Mouse (Mus musculus): Measurements from ENCODE around the gene Gm9922. TPM values are rescaled to one million over a fixed set of nuclear protein-coding genes. Genes with fewer than 3 reads are reported as not detected.

Gene Gm9922
- 0.96 and 2.3 TPM in 2 replicates for polyA plus RNA-seq (2015; fragmentation: Nextera tagmentation; extraction: Ambion mirVana)

DNA sequence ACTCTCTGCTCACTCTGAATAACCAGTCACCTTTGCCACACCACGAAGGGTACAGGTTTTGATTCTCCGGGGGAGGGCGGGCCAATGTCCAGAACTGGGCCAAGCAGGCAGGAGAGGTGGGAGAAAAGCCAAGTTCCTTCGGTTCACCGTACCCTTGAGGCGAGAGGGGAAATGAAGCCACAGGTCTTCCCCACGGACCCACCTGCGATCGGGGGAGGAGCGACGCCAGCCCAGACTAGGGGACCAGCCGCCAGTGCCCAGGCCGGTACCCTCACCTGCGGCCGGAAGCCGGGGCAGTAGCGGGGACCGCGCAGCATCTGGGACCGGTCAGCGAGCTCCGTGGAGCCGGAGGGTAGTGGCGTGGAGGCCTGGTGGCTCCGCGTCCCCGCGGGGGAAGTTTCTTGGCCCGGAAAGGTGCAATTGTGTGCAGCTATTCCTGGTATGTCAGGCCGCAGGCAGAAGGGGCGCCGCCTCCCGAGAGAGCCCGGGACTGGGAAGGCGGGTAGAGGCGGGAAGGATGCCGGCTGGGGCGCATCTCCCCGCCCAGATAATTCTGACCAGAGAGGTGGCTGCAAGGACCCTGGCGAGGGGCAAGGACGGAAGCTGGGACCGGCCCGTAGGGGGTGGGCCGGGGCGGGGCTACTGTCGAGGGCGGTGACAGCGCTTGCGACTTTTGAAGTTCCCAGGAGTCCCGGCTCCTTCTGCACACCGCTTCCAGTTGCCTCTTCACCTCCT, at the start of gene Gm9922, which contains the start of gene Lmo7:
TSS of gene Gm9922 (minus strand) at position 578 of the 735 bp plus-strand sequence.
TSS of gene Lmo7 (plus strand) at position 721 of the 735 bp plus-strand sequence.
- peak within 1 kb of the TSS; percentile 76 for H3K4me3 ChIP-seq (ENCODE audit: low read length)
- no peaks in the 10 kb centered on the region for H3K36me3 ChIP-seq (ENCODE audit: control insufficient read depth, insufficient read depth, low read length)
- under 1% methylated on average over 51 of the region's 51 CpGs for WGBS
- H3K9ac ChIP-seq (ENCODE audit: low read length): peak within 1 kb of the TSS; percentile 79
- peaks cover 9% of the 10 kb centered on the region; the same call in 1 of the 2 replicates for H3K4me1 ChIP-seq (replicated peaks; ENCODE audit: control insufficient read depth, insufficient read depth, low read length)
- peak; percentile 95 for ATAC-seq (ENCODE audit: low read depth)
- peaks cover 8% of the 10 kb centered on the region; the same call in 1 of the 2 replicates for H3K27me3 ChIP-seq (ENCODE audit: control insufficient read depth, insufficient read depth, low read depth, low read length)
- H3K4me2 ChIP-seq (ENCODE audit: low read depth, low read length): peak within 1 kb of the TSS; percentile 98
- H3K27ac ChIP-seq (ENCODE audit: low read length): peak within 1 kb of the TSS; percentile 49
- no peaks in the 10 kb centered on the region for H3K9me3 ChIP-seq (ENCODE audit: control insufficient read depth, low read length)

GRCm38 (mm10) chr14:101778426-101778825, 48.8 kb upstream of the Gm9922 start:
- H3K27ac ChIP-seq (ENCODE audit: low read length): no peak overlapping the region
- 93% methylated on average over 3 of the region's 3 CpGs for WGBS
- H3K36me3 ChIP-seq (ENCODE audit: control insufficient read depth, insufficient read depth, low read length): no peaks in the 10 kb centered on the region
- no peaks in the 10 kb centered on the region for H3K9me3 ChIP-seq (ENCODE audit: control insufficient read depth, low read length)
- no peak overlapping the region for H3K4me2 ChIP-seq (ENCODE audit: low read depth, low read length)
- H3K27me3 ChIP-seq (ENCODE audit: control insufficient read depth, insufficient read depth, low read depth, low read length): no peaks in the 10 kb centered on the region
- ATAC-seq (ENCODE audit: low read depth): no peak
- no peak overlapping the region for H3K9ac ChIP-seq (ENCODE audit: low read length)
- no peaks in the 10 kb centered on the region for H3K4me1 ChIP-seq (replicated peaks; ENCODE audit: control insufficient read depth, insufficient read depth, low read length)
- no peak overlapping the region for H3K4me3 ChIP-seq (ENCODE audit: low read length)

DNA sequence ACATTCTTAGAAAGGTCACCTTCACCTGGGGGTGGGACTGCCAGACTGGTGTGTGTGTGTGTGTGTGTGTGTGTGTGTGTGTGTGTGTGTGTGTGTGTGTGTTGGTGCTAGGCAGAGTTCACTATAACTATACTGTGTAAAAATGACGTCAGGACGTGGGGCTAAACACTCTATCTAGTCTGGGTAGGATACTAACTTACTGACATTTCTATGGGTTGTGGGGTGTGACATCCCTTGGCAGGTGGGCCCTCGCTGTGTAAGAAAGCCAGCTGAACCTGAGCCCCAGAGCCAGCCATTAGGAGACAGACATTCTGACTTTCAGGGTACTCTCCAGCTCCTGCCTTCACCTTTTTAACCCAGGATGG, 47.5 kb upstream of the Gm9922 start:
- H3K27ac ChIP-seq (ENCODE audit: low read length): no peak overlapping the region
- H3K9ac ChIP-seq (ENCODE audit: low read length): no peak overlapping the region
- no peaks in the 10 kb centered on the region for H3K36me3 ChIP-seq (ENCODE audit: control insufficient read depth, insufficient read depth, low read length)
- H3K4me2 ChIP-seq (ENCODE audit: low read depth, low read length): no peak overlapping the region
- no peak overlapping the region for H3K4me3 ChIP-seq (ENCODE audit: low read length)
- 65% methylated on average over 3 of the region's 3 CpGs for WGBS
- H3K9me3 ChIP-seq (ENCODE audit: control insufficient read depth, low read length): no peaks in the 10 kb centered on the region
- peak; percentile 5; the same call in 1 of the 2 replicates for ATAC-seq (ENCODE audit: low read depth)
- H3K27me3 ChIP-seq (ENCODE audit: control insufficient read depth, insufficient read depth, low read depth, low read length): no peaks in the 10 kb centered on the region
- no peaks in the 10 kb centered on the region for H3K4me1 ChIP-seq (replicated peaks; ENCODE audit: control insufficient read depth, insufficient read depth, low read length)

- Histone ChIP-seq H3K4me1 (replicated peaks; ENCODE audit: control insufficient read depth, insufficient read depth, low read length) (no peaks in the 10 kb centered on the region), H3K36me3 (ENCODE audit: control insufficient read depth, insufficient read depth, low read length) (no peaks in the 10 kb centered on the region), H3K9ac (ENCODE audit: low read length) (no peak overlapping the region), H3K27ac (ENCODE audit: low read length) (no peak overlapping the region), H3K27me3 (ENCODE audit: control insufficient read depth, insufficient read depth, low read depth, low read length) (no peaks in the 10 kb centered on the region), H3K4me3 (ENCODE audit: low read length) (no peak overlapping the region), H3K9me3 (ENCODE audit: control insufficient read depth, low read length) (no peaks in the 10 kb centered on the region), H3K4me2 (ENCODE audit: low read depth, low read length) (no peak overlapping the region)
- 31% methylated on average over 4 of the region's 4 CpGs for WGBS
- no peak for ATAC-seq (ENCODE audit: low read depth)
Observed at GRCm38 (mm10) chr14:101776296-101777128, 46.9 kb upstream of the Gm9922 start.

GRCm38 (mm10) chr14:101774631-101775030, 45.0 kb upstream of the Gm9922 start:
- no peak overlapping the region for H3K4me2 ChIP-seq (ENCODE audit: low read depth, low read length)
- H3K9ac ChIP-seq (ENCODE audit: low read length): no peak overlapping the region
- no peaks in the 10 kb centered on the region for H3K36me3 ChIP-seq (ENCODE audit: control insufficient read depth, insufficient read depth, low read length)
- no peaks in the 10 kb centered on the region for H3K27me3 ChIP-seq (ENCODE audit: control insufficient read depth, insufficient read depth, low read depth, low read length)
- no peak overlapping the region for H3K27ac ChIP-seq (ENCODE audit: low read length)
- no peak overlapping the region for H3K4me3 ChIP-seq (ENCODE audit: low read length)
- H3K4me1 ChIP-seq (replicated peaks; ENCODE audit: control insufficient read depth, insufficient read depth, low read length): no peaks in the 10 kb centered on the region
- WGBS: 41% methylated on average over 4 of the region's 4 CpGs
- no peak for ATAC-seq (ENCODE audit: low read depth)
- no peaks in the 10 kb centered on the region for H3K9me3 ChIP-seq (ENCODE audit: control insufficient read depth, low read length)

- Histone ChIP-seq H3K27me3 (ENCODE audit: control insufficient read depth, insufficient read depth, low read depth, low read length) (no peaks in the 10 kb centered on the region), H3K4me3 (ENCODE audit: low read length) (no peak overlapping the region), H3K9ac (ENCODE audit: low read length) (no peak overlapping the region), H3K4me2 (ENCODE audit: low read depth, low read length) (no peak overlapping the region), H3K4me1 (replicated peaks; ENCODE audit: control insufficient read depth, insufficient read depth, low read length) (no peaks in the 10 kb centered on the region), H3K9me3 (ENCODE audit: control insufficient read depth, low read length) (no peaks in the 10 kb centered on the region), H3K36me3 (ENCODE audit: control insufficient read depth, insufficient read depth, low read length) (no peaks in the 10 kb centered on the region), H3K27ac (ENCODE audit: low read length) (no peak overlapping the region)
- WGBS: 86% methylated on average over 6 of the region's 6 CpGs
- no peak for ATAC-seq (ENCODE audit: low read depth)
Observed at GRCm38 (mm10) chr14:101771756-101772155, 42.1 kb upstream of the Gm9922 start.

DNA sequence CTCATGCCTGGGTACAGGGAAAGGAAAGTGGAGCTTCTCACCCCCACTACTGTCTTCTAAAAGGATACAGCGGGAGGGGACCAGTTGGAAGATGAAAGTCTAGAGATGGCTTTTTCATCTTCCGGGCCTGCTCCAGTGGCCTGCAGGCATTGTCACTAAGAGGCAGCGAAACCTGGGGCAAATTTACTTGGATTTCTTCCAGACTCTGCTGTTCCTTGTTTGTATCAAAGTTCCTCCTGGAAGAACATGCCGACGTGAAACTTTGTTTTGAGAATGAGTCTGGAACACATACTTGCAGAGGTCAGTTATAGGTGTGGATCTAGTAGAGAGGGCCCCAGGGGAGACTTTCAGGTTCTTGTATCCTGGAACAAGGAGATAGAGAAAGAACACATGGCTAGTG, 41.7 kb upstream of the Gm9922 start:
- no peaks in the 10 kb centered on the region for H3K4me1 ChIP-seq (replicated peaks; ENCODE audit: control insufficient read depth, insufficient read depth, low read length)
- no peaks in the 10 kb centered on the region for H3K27me3 ChIP-seq (ENCODE audit: control insufficient read depth, insufficient read depth, low read depth, low read length)
- no peaks in the 10 kb centered on the region for H3K36me3 ChIP-seq (ENCODE audit: control insufficient read depth, insufficient read depth, low read length)
- H3K27ac ChIP-seq (ENCODE audit: low read length): no peak overlapping the region
- H3K9ac ChIP-seq (ENCODE audit: low read length): no peak overlapping the region
- no peak overlapping the region for H3K4me2 ChIP-seq (ENCODE audit: low read depth, low read length)
- WGBS: 77% methylated on average over 5 of the region's 5 CpGs
- no peaks in the 10 kb centered on the region for H3K9me3 ChIP-seq (ENCODE audit: control insufficient read depth, low read length)
- H3K4me3 ChIP-seq (ENCODE audit: low read length): no peak overlapping the region
- ATAC-seq (ENCODE audit: low read depth): no peak

DNA sequence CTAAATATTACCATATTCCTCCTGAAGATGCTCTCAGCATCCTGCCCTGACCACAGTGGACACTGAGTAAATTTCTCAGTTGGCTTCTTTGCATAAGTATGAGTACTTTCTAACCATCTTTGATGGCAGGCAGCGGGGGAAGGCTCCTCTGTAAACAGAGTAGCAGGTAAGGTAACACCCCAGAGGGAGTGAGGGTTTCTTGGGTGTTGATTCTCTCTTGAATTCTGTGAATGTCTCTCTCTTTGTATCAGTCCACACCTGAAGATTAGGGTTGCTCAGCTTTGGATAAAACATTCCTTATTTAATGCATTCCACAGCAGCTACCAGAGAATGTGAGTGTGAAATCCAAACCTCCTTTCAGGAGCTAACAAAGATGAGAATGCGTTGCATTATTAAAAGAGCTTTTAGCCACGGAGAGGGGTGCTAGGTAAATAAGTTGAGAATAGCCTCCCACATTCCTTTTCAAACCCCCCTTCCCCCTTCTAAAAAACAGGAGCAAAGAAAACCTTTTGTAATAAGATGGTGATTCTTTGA, 34.2 kb upstream of the Gm9922 start:
- H3K9ac ChIP-seq (ENCODE audit: low read length): no peak overlapping the region
- H3K36me3 ChIP-seq (ENCODE audit: control insufficient read depth, insufficient read depth, low read length): no peaks in the 10 kb centered on the region
- no peak overlapping the region for H3K4me2 ChIP-seq (ENCODE audit: low read depth, low read length)
- no peaks in the 10 kb centered on the region for H3K27me3 ChIP-seq (ENCODE audit: control insufficient read depth, insufficient read depth, low read depth, low read length)
- no peak overlapping the region for H3K4me3 ChIP-seq (ENCODE audit: low read length)
- no peaks in the 10 kb centered on the region; the same call in 1 of the 2 replicates for H3K4me1 ChIP-seq (replicated peaks; ENCODE audit: control insufficient read depth, insufficient read depth, low read length)
- H3K9me3 ChIP-seq (ENCODE audit: control insufficient read depth, low read length): no peaks in the 10 kb centered on the region
- ATAC-seq (ENCODE audit: low read depth): no peak
- no peak overlapping the region for H3K27ac ChIP-seq (ENCODE audit: low read length)
- WGBS: 24% methylated on average over 3 of the region's 3 CpGs

DNA sequence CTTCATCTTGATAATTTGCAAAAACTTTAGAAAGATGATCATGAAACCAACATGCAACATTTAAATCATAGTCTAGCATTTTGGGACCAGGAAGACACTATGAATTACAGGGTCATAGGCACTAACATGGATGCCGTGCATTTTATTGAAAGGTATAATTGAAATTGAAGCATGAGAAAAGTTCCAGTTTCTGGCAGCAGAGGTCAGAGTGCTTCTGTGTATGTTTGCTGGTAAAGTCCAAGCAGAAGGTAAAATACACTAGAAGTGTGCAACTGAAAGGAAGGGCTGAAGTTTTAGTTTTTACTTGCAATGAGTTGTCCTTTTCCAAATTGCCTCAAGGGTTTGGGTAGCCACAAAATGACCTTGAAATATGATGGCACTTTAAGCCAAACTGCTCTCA, 32.7 kb upstream of the Gm9922 start:
- Histone ChIP-seq H3K27ac (ENCODE audit: low read length) (no peak overlapping the region), H3K4me2 (ENCODE audit: low read depth, low read length) (no peak overlapping the region), H3K36me3 (ENCODE audit: control insufficient read depth, insufficient read depth, low read length) (no peaks in the 10 kb centered on the region), H3K27me3 (ENCODE audit: control insufficient read depth, insufficient read depth, low read depth, low read length) (no peaks in the 10 kb centered on the region), H3K4me3 (ENCODE audit: low read length) (no peak overlapping the region), H3K9ac (ENCODE audit: low read length) (no peak overlapping the region), H3K4me1 (replicated peaks; ENCODE audit: control insufficient read depth, insufficient read depth, low read length) (no peaks in the 10 kb centered on the region; the same call in 1 of the 2 replicates), H3K9me3 (ENCODE audit: control insufficient read depth, low read length) (no peaks in the 10 kb centered on the region)
- ATAC-seq (ENCODE audit: low read depth): no peak
- 35% methylated on average over 1 of the region's 1 CpGs for WGBS

Data from lung, embryonic 16.5 days (tissue).